Mouse (Mus musculus): ENCODE measurements around the gene Nrip1.
A peak's percentile ranks its signal among the peaks of the same experiment; 100 is the strongest.
"Not testable (repeated sequence)": the region's sequence is repeated elsewhere in the genome, so short reads cannot be mapped to it uniquely, and the experiment has no call there.

The Nrip1 gene

GRCm38 (mm10) chr16:76373671-76374091 is at the start of gene Nrip1:
TSS of gene Nrip1 (minus strand) at chr16:76373827.
- DNase-seq (ENCODE audit: low read depth, low spot score), result no peak

- DNase-seq (ENCODE audit: low read depth, low spot score), result no peak
Measured at GRCm38 (mm10) chr16:76422531-76422930, 48.9 kb upstream of the Nrip1 start.

- DNase-seq (ENCODE audit: low read depth, low spot score), result no peak
Measured at GRCm38 (mm10) chr16:76419849-76420248, 46.2 kb upstream of the Nrip1 start.

- DNase-seq (ENCODE audit: low read depth, low spot score), result no peak
Measured at GRCm38 (mm10) chr16:76416477-76416876, 42.9 kb upstream of the Nrip1 start.

GRCm38 (mm10) chr16:76416060-76416438 is 42.4 kb upstream of the Nrip1 start:
- DNase-seq (ENCODE audit: low read depth, low spot score), result no peak

GRCm38 (mm10) chr16:76415407-76416059 is 41.9 kb upstream of the Nrip1 start:
- no peak for DNase-seq (ENCODE audit: low read depth, low spot score)

GRCm38 (mm10) chr16:76414528-76414927 is 40.9 kb upstream of the Nrip1 start:
- DNase-seq (ENCODE audit: low read depth, low spot score), result no peak

GRCm38 (mm10) chr16:76413581-76413980 is 40.0 kb upstream of the Nrip1 start:
- no peak for DNase-seq (ENCODE audit: low read depth, low spot score)

GRCm38 (mm10) chr16:76409355-76409722 is 35.7 kb upstream of the Nrip1 start:
- DNase-seq (ENCODE audit: low read depth, low spot score), result no peak

- no peak for DNase-seq (ENCODE audit: low read depth, low spot score)
Measured at GRCm38 (mm10) chr16:76408696-76409354, 35.2 kb upstream of the Nrip1 start.

- no peak for DNase-seq (ENCODE audit: low read depth, low spot score)
Measured at GRCm38 (mm10) chr16:76408241-76408640, 34.6 kb upstream of the Nrip1 start.

GRCm38 (mm10) chr16:76407321-76407920 is 33.8 kb upstream of the Nrip1 start:
- no peak for DNase-seq (ENCODE audit: low read depth, low spot score)

- no peak for DNase-seq (ENCODE audit: low read depth, low spot score)
Measured at GRCm38 (mm10) chr16:76406897-76407296, 33.3 kb upstream of the Nrip1 start.

GRCm38 (mm10) chr16:76406319-76406718 is 32.7 kb upstream of the Nrip1 start:
- no peak for DNase-seq (ENCODE audit: low read depth, low spot score)

- not testable (repeated sequence) for DNase-seq (ENCODE audit: low read depth, low spot score)
Measured at GRCm38 (mm10) chr16:76403305-76403704, 29.7 kb upstream of the Nrip1 start.

GRCm38 (mm10) chr16:76396512-76396911 is 22.9 kb upstream of the Nrip1 start:
- DNase-seq (ENCODE audit: low read depth, low spot score), result no peak

- no peak for DNase-seq (ENCODE audit: low read depth, low spot score)
Measured at GRCm38 (mm10) chr16:76393267-76393666, 19.6 kb upstream of the Nrip1 start.

GRCm38 (mm10) chr16:76386496-76386895 is 12.9 kb upstream of the Nrip1 start:
- no peak for DNase-seq (ENCODE audit: low read depth, low spot score)

GRCm38 (mm10) chr16:76386071-76386470 is 12.4 kb upstream of the Nrip1 start:
- no peak for DNase-seq (ENCODE audit: low read depth, low spot score)

- no peak for DNase-seq (ENCODE audit: low read depth, low spot score)
Measured at GRCm38 (mm10) chr16:76377211-76377610, 3.6 kb upstream of the Nrip1 start.

GRCm38 (mm10) chr16:76376661-76377060 is 3.0 kb upstream of the Nrip1 start:
- no peak for DNase-seq (ENCODE audit: low read depth, low spot score)

- peak; percentile 68 for DNase-seq (ENCODE audit: low read depth, low spot score)
Measured at GRCm38 (mm10) chr16:76372941-76373561, 576 bp downstream of the Nrip1 start.
